Comparison of ENCODE assay signal across 8 mouse cellular contexts in the genomic region with DNA sequence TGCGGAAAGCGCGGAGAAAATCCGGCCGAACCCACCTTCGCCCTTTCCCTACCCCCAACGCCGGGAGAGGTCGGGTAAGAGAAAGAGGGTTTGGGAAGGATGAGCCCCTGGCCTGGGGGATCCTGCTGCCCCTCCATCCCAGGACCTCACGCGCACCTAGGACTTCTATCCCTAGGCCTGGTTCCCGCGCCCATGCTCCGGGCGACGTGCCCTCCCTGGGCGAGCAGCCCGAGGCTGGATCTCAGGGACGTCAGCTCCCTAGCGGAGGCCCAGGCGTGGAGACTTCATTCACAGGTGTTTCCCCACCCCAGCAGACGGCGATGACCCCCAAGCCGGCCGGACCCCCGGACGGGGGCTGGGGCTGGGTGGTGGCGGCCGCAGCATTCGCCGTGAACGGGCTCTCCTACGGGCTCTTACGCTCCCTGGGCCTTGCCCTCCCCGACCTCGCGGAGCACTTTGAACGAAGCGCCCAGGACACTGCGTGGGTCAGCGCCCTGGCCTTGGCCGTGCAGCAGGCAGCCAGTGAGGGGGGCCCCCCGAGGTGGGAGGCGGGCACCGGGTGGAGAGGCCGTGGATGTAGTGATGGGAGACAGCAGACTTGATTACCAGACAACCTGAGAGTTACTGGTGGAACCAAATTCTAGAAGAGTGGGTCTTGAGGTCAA. TPM values are rescaled to one million over a fixed set of nuclear protein-coding genes. Genes with fewer than 3 reads are reported as not detected.
DNase-seq lines count a peak whose midpoint lies in the region; ATAC-seq and TF ChIP-seq lines count a peak whose summit lies in the region.

No protein-coding gene starts in this region.

- WGBS in lung, embryonic 14.5 days: 2% methylated on average over 45 of the region's 46 CpGs
- WGBS in heart, embryonic 16.5 days: under 1% methylated on average over 46 of the region's 46 CpGs
- under 1% methylated on average over 46 of the region's 46 CpGs for WGBS in neural tube, embryonic 13.5 days

- no peak for TF ChIP-seq CTCF in lung, embryonic 14.5 days (IDR thresholded peaks at IDR 0.05; ENCODE audit: low read depth)

- no peaks in the 10 kb centered on the region for H3K36me3 ChIP-seq in lung, embryonic 14.5 days (ENCODE audit: insufficient read depth)
- H3K36me3 ChIP-seq in heart, embryonic 16.5 days (ENCODE audit: control insufficient read depth, insufficient read depth): no peaks in the 10 kb centered on the region
- H3K36me3 ChIP-seq in neural tube, embryonic 13.5 days: peaks cover 22% of the 10 kb centered on the region

- peak overlapping the region; percentile 31 for H3K4me3 ChIP-seq in lung, embryonic 14.5 days (ENCODE audit: low read depth, low read length)
- peak overlapping the region; percentile 37 for H3K4me3 ChIP-seq in heart, embryonic 16.5 days (ENCODE audit: low read length)
- H3K4me3 ChIP-seq in neural tube, embryonic 13.5 days: peak overlapping the region; percentile 32

- DNase-seq in lung, embryonic 14.5 days: no peak
- no peak for DNase-seq in lung, postnatal 10 days
- DNase-seq in cerebellum, postnatal 14 days: peak; percentile 68 to 72
- peak; percentile 51 to 70 for DNase-seq in kidney, postnatal 4 days
- no peak for DNase-seq in T-cell, adult 2 months (ENCODE audit: low spot score)
- no peak for DNase-seq in frontal cortex, adult 2 months (ENCODE audit: extremely low spot score in 1 of 2, low spot score in 1 of 2)

- H3K9ac ChIP-seq in lung, embryonic 14.5 days: peak overlapping the region; percentile 43
- H3K9ac ChIP-seq in heart, embryonic 16.5 days (ENCODE audit: low read length): peak overlapping the region; percentile 59
- H3K9ac ChIP-seq in neural tube, embryonic 13.5 days: peak overlapping the region; percentile 55

- H3K4me1 ChIP-seq in lung, embryonic 14.5 days (ENCODE audit: insufficient read depth): 0 out of 2 replicates have a peak, but pooled peaks cover 8% of the 10 kb centered on the region
- H3K4me1 ChIP-seq in heart, embryonic 16.5 days (ENCODE audit: control insufficient read depth, insufficient read depth, low read length): peaks cover 13% of the 10 kb centered on the region
- H3K4me1 ChIP-seq in neural tube, embryonic 13.5 days (replicated peaks): peaks cover 36% of the 10 kb centered on the region

- no peaks in the 10 kb centered on the region for H3K9me3 ChIP-seq in lung, embryonic 14.5 days (ENCODE audit: low read depth, low read length)
- H3K9me3 ChIP-seq in heart, embryonic 16.5 days (replicated peaks; ENCODE audit: control insufficient read depth, low read length): no peaks in the 10 kb centered on the region
- H3K9me3 ChIP-seq in neural tube, embryonic 13.5 days: no peaks in the 10 kb centered on the region

- no peak overlapping the region for H3K27ac ChIP-seq in lung, embryonic 14.5 days (ENCODE audit: low read depth)
- H3K27ac ChIP-seq in heart, embryonic 16.5 days (ENCODE audit: low read length): no peak overlapping the region
- no peak overlapping the region for H3K27ac ChIP-seq in neural tube, embryonic 13.5 days (replicated peaks)

- H3K4me2 ChIP-seq in lung, embryonic 14.5 days: peak overlapping the region; percentile 61
- H3K4me2 ChIP-seq in heart, embryonic 16.5 days (ENCODE audit: low read depth, low read length): peak overlapping the region; percentile 62
- H3K4me2 ChIP-seq in neural tube, embryonic 13.5 days: peak overlapping the region; percentile 61

- H3K27me3 ChIP-seq in lung, embryonic 14.5 days (ENCODE audit: insufficient read depth, low read length): peaks cover 36% of the 10 kb centered on the region
- H3K27me3 ChIP-seq in heart, embryonic 16.5 days (ENCODE audit: control insufficient read depth, insufficient read depth, low read length): peaks cover 50% of the 10 kb centered on the region
- peaks cover 74% of the 10 kb centered on the region for H3K27me3 ChIP-seq in neural tube, embryonic 13.5 days

- ATAC-seq in lung, embryonic 14.5 days (ENCODE audit: insufficient read depth): peak; percentile 37; the same call in 1 of the 2 replicates
- ATAC-seq in heart, embryonic 16.5 days (replicated peaks; ENCODE audit: extremely low read depth, insufficient read depth, low FRiP score): no peak
- peak; percentile 62 for ATAC-seq in neural tube, embryonic 13.5 days (ENCODE audit: low read depth)

RNA-seq across cellular contexts. Expression of a gene that starts 1.8 kb away (rescaled TPM):
- 0.23 and 0.63 TPM in 2 replicates for polyA plus RNA-seq in lung, embryonic 14.5 days (2014; fragmentation: Nextera tagmentation; extraction: Ambion mirVana)
- polyA plus RNA-seq in heart, embryonic 16.5 days (2015; fragmentation: Nextera tagmentation; extraction: Ambion mirVana): 0.33 and 0.41 TPM in 2 replicates
- 3.0 and 3.4 TPM in 2 replicates for polyA plus RNA-seq in neural tube, embryonic 13.5 days (2015; fragmentation: Nextera tagmentation; extraction: Ambion mirVana)
- polyA plus RNA-seq in frontal cortex, adult 2 months (2012; rRNA removed): 45.9 and 48.3 TPM in 2 replicates

RNA-seq across cellular contexts. Expression of a gene that starts 6.5 kb away (rescaled TPM):
- polyA plus RNA-seq in lung, embryonic 14.5 days (2014; fragmentation: Nextera tagmentation; extraction: Ambion mirVana): 4.4 and 6.2 TPM in 2 replicates
- 5.0 and 5.6 TPM in 2 replicates for polyA plus RNA-seq in heart, embryonic 16.5 days (2015; fragmentation: Nextera tagmentation; extraction: Ambion mirVana)
- polyA plus RNA-seq in neural tube, embryonic 13.5 days (2015; fragmentation: Nextera tagmentation; extraction: Ambion mirVana): 14.7 and 15.8 TPM in 2 replicates
- 5.5 and 7.7 TPM in 2 replicates for polyA plus RNA-seq in frontal cortex, adult 2 months (2012; rRNA removed)

RNA-seq across cellular contexts. Expression of a gene that starts 15.3 kb away (rescaled TPM):
- 30.3 and 30.9 TPM in 2 replicates for polyA plus RNA-seq in lung, embryonic 14.5 days (2014; fragmentation: Nextera tagmentation; extraction: Ambion mirVana)
- 18.1 and 20.2 TPM in 2 replicates for polyA plus RNA-seq in heart, embryonic 16.5 days (2015; fragmentation: Nextera tagmentation; extraction: Ambion mirVana)
- polyA plus RNA-seq in neural tube, embryonic 13.5 days (2015; fragmentation: Nextera tagmentation; extraction: Ambion mirVana): 6.0 and 6.1 TPM in 2 replicates
- 1.5 and 1.9 TPM in 2 replicates for polyA plus RNA-seq in frontal cortex, adult 2 months (2012; rRNA removed)

RNA-seq across cellular contexts. Expression of a gene that starts 23.4 kb away (rescaled TPM):
- 180 and 198 TPM in 2 replicates for polyA plus RNA-seq in lung, embryonic 14.5 days (2014; fragmentation: Nextera tagmentation; extraction: Ambion mirVana)
- polyA plus RNA-seq in heart, embryonic 16.5 days (2015; fragmentation: Nextera tagmentation; extraction: Ambion mirVana): 116 and 121 TPM in 2 replicates
- 161 and 174 TPM in 2 replicates for polyA plus RNA-seq in neural tube, embryonic 13.5 days (2015; fragmentation: Nextera tagmentation; extraction: Ambion mirVana)
- 73.4 and 85.4 TPM in 2 replicates for polyA plus RNA-seq in frontal cortex, adult 2 months (2012; rRNA removed)

RNA-seq across cellular contexts. Expression of a gene that starts 25.3 kb away (rescaled TPM):
- polyA plus RNA-seq in lung, embryonic 14.5 days (2014; fragmentation: Nextera tagmentation; extraction: Ambion mirVana): 9.3 and 10.8 TPM in 2 replicates
- 8.2 and 9.0 TPM in 2 replicates for polyA plus RNA-seq in heart, embryonic 16.5 days (2015; fragmentation: Nextera tagmentation; extraction: Ambion mirVana)
- polyA plus RNA-seq in neural tube, embryonic 13.5 days (2015; fragmentation: Nextera tagmentation; extraction: Ambion mirVana): 17.0 and 18.3 TPM in 2 replicates
- 10.7 and 11.8 TPM in 2 replicates for polyA plus RNA-seq in frontal cortex, adult 2 months (2012; rRNA removed)

Comparison
In these comparisons a context has a peak if more than half of its experiments do, and no peak if none do; other contexts are left out.
1. DNase-seq: peak in cerebellum, postnatal 14 days (2 of 2) and kidney, postnatal 4 days (2 of 2); none in lung, embryonic 14.5 days (single experiment), lung, postnatal 10 days (single experiment), T-cell, adult 2 months (single experiment) and frontal cortex, adult 2 months (0 of 2).
2. RNA of a gene that starts 1.8 kb away (polyA plus RNA-seq): 45.9 to 48.3 TPM in frontal cortex, adult 2 months; 3.0 to 3.4 TPM in neural tube, embryonic 13.5 days, 0.23 to 0.63 TPM in lung, embryonic 14.5 days and 0.33 to 0.41 TPM in heart, embryonic 16.5 days; every median in the first group is over 10 times any median in the second.
3. Peak in every context shown above with its lines, with median percentiles within 50 percentile points of each other: H3K4me2 ChIP-seq, H3K4me3 ChIP-seq and H3K9ac ChIP-seq.